Mouse (Mus musculus) right cerebral cortex, postnatal 36 days (tissue): ENCODE measurements at regions not wholly inside any gene's neighbourhood (a gene's known extent, or its start where the extent isn't known, plus 50 kb on each side); places are given as distances from the start of the nearest gene placed in this dataset.
A peak's percentile ranks its signal among the peaks of the same experiment; 100 is the strongest.

Experiments used
- DNase-seq, 2 experiments: peaks; one replicate each; pipeline ENCODE4 v3.0.0; 2022; ENCODE audit warnings: low spot score in 2 of 2, mixed read lengths in 1 of 2

GRCm38 (mm10) chr13:51930301-51930747 lies 83.8 kb downstream of the Gadd45g start:
- DNase-seq, result peak; percentile 14 to 22

- no peak for DNase-seq
Observed at GRCm38 (mm10) chr13:51930931-51931330, 84.5 kb downstream of the Gadd45g start.

- DNase-seq, result no peak
Observed at GRCm38 (mm10) chr13:51935827-51936226, 89.3 kb downstream of the Gadd45g start.

- DNase-seq, result no peak
Observed at GRCm38 (mm10) chr13:51936441-51936840, 90.0 kb downstream of the Gadd45g start.

- no peak for DNase-seq
Observed at GRCm38 (mm10) chr13:51937898-51938297, 91.4 kb downstream of the Gadd45g start.

GRCm38 (mm10) chr13:51939262-51939661 lies 92.8 kb downstream of the Gadd45g start:
- DNase-seq, result no peak

GRCm38 (mm10) chr13:51939715-51940114 lies 93.2 kb downstream of the Gadd45g start:
- DNase-seq, result no peak

- DNase-seq, result no peak
Observed at GRCm38 (mm10) chr13:51946171-51946570, 99.7 kb downstream of the Gadd45g start.

GRCm38 (mm10) chr13:51948896-51949295 lies 102.4 kb downstream of the Gadd45g start:
- no peak for DNase-seq

GRCm38 (mm10) chr13:51951506-51952038 lies 105.1 kb downstream of the Gadd45g start:
- no peak for DNase-seq

GRCm38 (mm10) chr13:51953084-51953483 lies 106.6 kb downstream of the Gadd45g start:
- DNase-seq, result no peak

- DNase-seq, result no peak
Observed at GRCm38 (mm10) chr13:51953569-51953968, 107.1 kb downstream of the Gadd45g start.

- no peak for DNase-seq
Observed at GRCm38 (mm10) chr13:51957101-51957500, 110.6 kb downstream of the Gadd45g start.

- no peak for DNase-seq
Observed at GRCm38 (mm10) chr13:51959591-51959990, 113.1 kb downstream of the Gadd45g start.

GRCm38 (mm10) chr13:51960262-51960661 lies 113.8 kb downstream of the Gadd45g start:
- peak; percentile 18 to 51 for DNase-seq

GRCm38 (mm10) chr13:51962191-51962611 lies 115.7 kb downstream of the Gadd45g start:
- DNase-seq, result no peak

GRCm38 (mm10) chr13:51962676-51963075 lies 116.2 kb downstream of the Gadd45g start:
- DNase-seq, result no peak

- DNase-seq, result no peak
Observed at GRCm38 (mm10) chr13:51963966-51964365, 117.5 kb downstream of the Gadd45g start.

GRCm38 (mm10) chr13:51964416-51964815 lies 117.9 kb downstream of the Gadd45g start:
- no peak for DNase-seq

- DNase-seq, result no peak
Observed at GRCm38 (mm10) chr13:51964921-51965320, 118.4 kb downstream of the Gadd45g start.

GRCm38 (mm10) chr13:51968103-51968502 lies 121.6 kb downstream of the Gadd45g start:
- DNase-seq, result no peak

- no peak for DNase-seq
Observed at GRCm38 (mm10) chr13:51968796-51969195, 122.3 kb downstream of the Gadd45g start.

GRCm38 (mm10) chr13:51970051-51970450 lies 123.6 kb downstream of the Gadd45g start:
- peak; percentile 7 to 16 for DNase-seq
